Mouse (Mus musculus): ENCODE data around the gene Iqcf6.

DNA sequence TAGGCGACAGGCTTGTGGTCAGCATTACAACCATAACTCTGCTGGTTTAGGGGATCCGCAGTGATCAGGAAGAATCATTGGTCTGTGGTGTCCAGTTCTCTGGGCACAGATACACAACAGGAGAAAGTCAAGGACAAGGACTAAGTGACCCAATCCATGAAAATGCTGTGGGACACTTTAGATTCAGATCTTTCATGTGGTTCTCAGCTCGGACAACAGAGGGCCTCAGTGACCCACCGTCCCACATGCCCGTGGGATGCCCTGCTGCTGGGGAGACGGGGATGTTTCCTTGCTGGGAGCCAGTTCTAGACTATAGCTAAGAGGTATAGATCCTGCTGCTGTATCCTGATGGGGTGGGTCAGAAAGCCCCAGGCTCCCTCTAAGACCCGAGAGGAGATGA, 27.9 kb upstream of the Iqcf6 start:
- TF ChIP-seq CTCF (IDR thresholded peaks at IDR 0.05; ENCODE audit: low read depth) (peak; percentile 11; the same call in 1 of the 2 replicates), EP300 (optimal IDR thresholded peaks at IDR 0.05) (no peak)

All from stomach, postnatal 0 days (tissue).